Mouse (Mus musculus) heart, embryonic 15.5 days (tissue): ENCODE measurements at regions not wholly inside any gene's neighbourhood (a gene's known extent, or its start where the extent isn't known, plus 50 kb on each side); places are given as distances from the start of the nearest gene placed in this dataset.

Experiments used
- ATAC-seq: fragments of 200-750 bp; cut with Nextera tagmentation; replicated peaks from 2 replicates; pipeline ENCODE4 v1.8.0; 2017; ENCODE audit warnings: low read depth, moderate TSS enrichment; ENCODE audit not compliant: insufficient number of reproducible peaks, insufficient read depth, low FRiP score
- H3K27ac ChIP-seq: fragments of 300-500 bp; sonication (generic); 2 replicates; pipeline ENCODE4 v1.5.1; 2015; ENCODE audit warnings: mild to moderate bottlenecking, inconsistent platforms
- H3K27me3 ChIP-seq: fragments of 300-500 bp; sonication (generic); 2 replicates; pipeline ENCODE4 v1.6.1; 2015; ENCODE audit warnings: inconsistent platforms
- H3K36me3 ChIP-seq: fragments of 300-500 bp; sonication (generic); 2 replicates; pipeline ENCODE4 v1.6.1; 2015; ENCODE audit warnings: mild to moderate bottlenecking, inconsistent platforms
- H3K4me1 ChIP-seq: fragments of 300-500 bp; sonication (generic); replicated peaks from 2 replicates; pipeline ENCODE4 v1.6.1; 2015; ENCODE audit warnings: inconsistent platforms
- H3K4me2 ChIP-seq: fragments of 300-500 bp; sonication (generic); 2 replicates; pipeline ENCODE4 v1.6.1; 2015; ENCODE audit warnings: inconsistent platforms, mild to moderate bottlenecking, moderate library complexity
- H3K4me3 ChIP-seq: fragments of 300-500 bp; sonication (generic); 2 replicates; pipeline ENCODE4 v1.5.1; 2015; ENCODE audit warnings: mild to moderate bottlenecking, inconsistent platforms
- H3K9ac ChIP-seq: fragments of 300-500 bp; sonication (generic); 2 replicates; pipeline ENCODE4 v1.6.1; 2015; ENCODE audit warnings: mild to moderate bottlenecking, inconsistent platforms
- H3K9me3 ChIP-seq: fragments of 300-500 bp; sonication (generic); replicated peaks from 2 replicates; pipeline ENCODE4 v1.6.1; 2016; ENCODE audit warnings: inconsistent platforms
- WGBS: fragments of 180-500 bp; shearing (Covaris S2); methylation state at CpG from one replicate; pipeline ENCODE4 v1.1.7; 2015; ENCODE audit warnings: mixed read lengths; 5-methylcytosine and 5-hydroxymethylcytosine counted together

GRCm38 (mm10) chr15:86917891-86918290 is 626.2 kb upstream of the Fam19a5 start:
- Histone ChIP-seq H3K9ac (no peak overlapping the region), H3K9me3 (no peaks in the 10 kb centered on the region), H3K4me3 (no peak overlapping the region), H3K4me2 (no peak overlapping the region), H3K4me1 (no peaks in the 10 kb centered on the region), H3K27ac (no peak overlapping the region), H3K27me3 (no peaks in the 10 kb centered on the region), H3K36me3 (no peaks in the 10 kb centered on the region)
- WGBS: 83% methylated on average over 8 of the region's 8 CpGs
- ATAC-seq: no peak

DNA sequence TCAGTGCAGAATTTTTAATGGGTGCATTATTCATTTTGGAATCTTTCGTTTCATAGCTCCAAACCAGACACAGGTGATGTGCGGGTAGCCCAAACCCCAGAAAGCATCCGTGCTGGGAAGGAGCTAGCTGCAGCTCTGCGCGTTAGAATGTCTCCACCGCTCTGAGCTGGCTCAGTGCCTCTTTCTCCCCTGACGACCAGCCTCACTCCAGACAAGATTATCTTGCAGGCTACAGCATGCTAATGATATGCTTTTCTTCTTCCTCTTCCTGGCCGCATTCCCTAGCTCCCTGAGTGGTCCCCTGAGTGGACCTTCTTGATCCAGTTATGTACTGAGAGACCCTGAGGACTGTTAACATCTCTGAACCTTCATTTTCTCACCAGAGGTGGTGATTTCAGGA is 624.4 kb upstream of the Fam19a5 start:
- 33% methylated on average over 8 of the region's 8 CpGs for WGBS
- Histone ChIP-seq H3K27ac (no peak overlapping the region), H3K4me1 (no peaks in the 10 kb centered on the region), H3K27me3 (no peaks in the 10 kb centered on the region), H3K9ac (no peak overlapping the region), H3K9me3 (no peaks in the 10 kb centered on the region), H3K36me3 (no peaks in the 10 kb centered on the region), H3K4me3 (no peak overlapping the region), H3K4me2 (no peak overlapping the region)
- no peak for ATAC-seq

- H3K27me3 ChIP-seq: no peaks in the 10 kb centered on the region
- no peaks in the 10 kb centered on the region for H3K9me3 ChIP-seq
- no peak for ATAC-seq
- no peaks in the 10 kb centered on the region for H3K4me1 ChIP-seq
- H3K9ac ChIP-seq: no peak overlapping the region
- no peak overlapping the region for H3K4me3 ChIP-seq
- no peaks in the 10 kb centered on the region for H3K36me3 ChIP-seq
- no peak overlapping the region for H3K27ac ChIP-seq
- no peak overlapping the region for H3K4me2 ChIP-seq
- 31% methylated on average over 7 of the region's 7 CpGs for WGBS
These were observed 623.9 kb upstream of the Fam19a5 start for GRCm38 (mm10) chr15:86920185-86920584.

DNA sequence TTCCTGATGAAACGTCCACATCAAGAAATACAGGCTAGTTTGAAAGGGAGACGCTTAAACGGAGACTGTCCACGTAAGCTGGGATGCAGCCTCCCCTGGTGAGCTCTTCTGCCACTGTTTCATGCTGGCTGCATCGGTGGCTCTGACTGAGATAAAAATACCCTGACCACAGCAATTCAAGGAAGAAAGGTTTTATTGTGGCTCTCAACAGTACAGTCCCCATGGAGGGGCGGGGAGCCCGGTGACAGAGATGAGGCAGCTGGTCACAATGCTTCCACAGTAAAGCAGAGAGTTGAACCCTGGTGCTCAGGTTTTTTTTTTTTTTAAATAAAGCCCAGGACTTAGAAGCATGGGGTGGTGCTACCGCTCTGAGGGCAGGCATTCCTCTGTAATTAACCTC is 622.7 kb upstream of the Fam19a5 start:
- Histone ChIP-seq H3K9me3 (no peaks in the 10 kb centered on the region), H3K4me1 (no peaks in the 10 kb centered on the region), H3K36me3 (no peaks in the 10 kb centered on the region), H3K4me2 (no peak overlapping the region), H3K27me3 (no peaks in the 10 kb centered on the region; the same call in 1 of the 2 replicates), H3K9ac (no peak overlapping the region), H3K4me3 (no peak overlapping the region), H3K27ac (no peak overlapping the region)
- 23% methylated on average over 8 of the region's 8 CpGs for WGBS
- no peak for ATAC-seq

- Histone ChIP-seq H3K4me2 (no peak overlapping the region), H3K4me1 (no peaks in the 10 kb centered on the region), H3K27me3 (no peaks in the 10 kb centered on the region; the same call in 1 of the 2 replicates), H3K4me3 (no peak overlapping the region), H3K27ac (no peak overlapping the region), H3K9ac (no peak overlapping the region), H3K36me3 (no peaks in the 10 kb centered on the region), H3K9me3 (no peaks in the 10 kb centered on the region)
- no peak for ATAC-seq
- WGBS: 21% methylated on average over 17 of the region's 17 CpGs
These were observed 618.9 kb upstream of the Fam19a5 start for GRCm38 (mm10) chr15:86925081-86925749.

DNA sequence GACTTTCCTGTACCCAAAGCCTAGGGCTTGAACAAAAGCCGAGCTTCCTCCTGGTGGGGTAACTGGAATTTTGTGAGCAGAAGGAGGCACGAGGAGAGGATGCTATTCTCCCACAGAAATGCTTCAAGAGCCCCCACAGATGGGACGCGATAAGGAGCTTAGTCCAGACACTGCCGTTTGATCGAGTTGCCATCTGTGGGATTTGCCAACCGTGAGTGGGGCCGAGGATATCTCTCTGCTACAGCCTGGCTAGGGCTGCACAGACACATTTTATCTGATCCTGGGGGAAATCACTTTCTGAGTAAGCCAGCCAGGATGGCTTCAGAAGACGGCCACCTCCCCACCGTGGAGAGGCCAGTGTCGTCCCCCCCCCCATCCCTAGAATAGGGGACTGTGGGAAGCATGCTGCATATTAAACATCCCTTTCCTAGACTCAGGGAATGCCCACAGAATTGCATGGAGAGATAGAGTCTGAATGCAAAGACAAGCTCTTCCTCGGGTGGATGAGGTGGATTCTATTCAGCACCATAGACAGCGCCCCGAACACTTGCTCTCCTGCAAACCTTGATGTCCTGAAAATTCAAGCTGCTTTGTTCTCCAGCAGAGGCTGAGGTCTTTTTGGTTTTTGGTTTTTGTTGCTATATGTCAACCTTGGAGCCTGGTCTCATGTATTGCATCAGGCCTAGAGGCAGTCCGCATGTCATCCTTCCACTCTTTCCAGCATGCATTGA is 611.6 kb upstream of the Fam19a5 start:
- no peaks in the 10 kb centered on the region for H3K9me3 ChIP-seq
- H3K4me3 ChIP-seq: no peak overlapping the region
- H3K9ac ChIP-seq: no peak overlapping the region
- H3K36me3 ChIP-seq: no peaks in the 10 kb centered on the region
- H3K4me1 ChIP-seq: no peaks in the 10 kb centered on the region
- no peak overlapping the region for H3K4me2 ChIP-seq
- WGBS: 49% methylated on average over 15 of the region's 15 CpGs
- ATAC-seq: no peak
- H3K27me3 ChIP-seq: no peaks in the 10 kb centered on the region; the same call in 1 of the 2 replicates
- no peak overlapping the region for H3K27ac ChIP-seq

GRCm38 (mm10) chr15:86937364-86937763 is 606.7 kb upstream of the Fam19a5 start:
- ATAC-seq: no peak
- H3K9ac ChIP-seq: no peak overlapping the region
- H3K4me2 ChIP-seq: no peak overlapping the region
- no peak overlapping the region for H3K27ac ChIP-seq
- no peaks in the 10 kb centered on the region for H3K27me3 ChIP-seq
- no peak overlapping the region for H3K4me3 ChIP-seq
- H3K36me3 ChIP-seq: no peaks in the 10 kb centered on the region
- no peaks in the 10 kb centered on the region for H3K4me1 ChIP-seq
- WGBS: 71% methylated on average over 3 of the region's 3 CpGs
- no peaks in the 10 kb centered on the region for H3K9me3 ChIP-seq

- WGBS: 81% methylated on average over 7 of the region's 7 CpGs
- Histone ChIP-seq H3K27ac (no peak overlapping the region), H3K36me3 (no peaks in the 10 kb centered on the region), H3K4me2 (no peak overlapping the region), H3K4me3 (no peak overlapping the region), H3K4me1 (no peaks in the 10 kb centered on the region), H3K9me3 (no peaks in the 10 kb centered on the region), H3K27me3 (no peaks in the 10 kb centered on the region), H3K9ac (no peak overlapping the region)
- no peak for ATAC-seq
These were observed 599.6 kb upstream of the Fam19a5 start for GRCm38 (mm10) chr15:86944529-86944928.

- ATAC-seq: no peak
- H3K4me2 ChIP-seq: no peak overlapping the region
- WGBS: 51% methylated on average over 5 of the region's 5 CpGs
These were observed 591.5 kb upstream of the Fam19a5 start for GRCm38 (mm10) chr15:86952593-86952992.

GRCm38 (mm10) chr15:86957872-86958271 is 586.2 kb upstream of the Fam19a5 start:
- Histone ChIP-seq H3K36me3 (no peaks in the 10 kb centered on the region), H3K27ac (no peak overlapping the region), H3K9ac (no peak overlapping the region), H3K4me1 (no peaks in the 10 kb centered on the region), H3K4me3 (no peak overlapping the region), H3K9me3 (no peaks in the 10 kb centered on the region), H3K4me2 (no peak overlapping the region), H3K27me3 (no peaks in the 10 kb centered on the region)
- no peak for ATAC-seq
- WGBS: 83% methylated on average over 8 of the region's 8 CpGs

More at GRCm38 (mm10) chr15:86952593-86952992, 591.5 kb upstream of the Fam19a5 start:
- Histone ChIP-seq H3K9me3 (no peaks in the 10 kb centered on the region), H3K36me3 (no peaks in the 10 kb centered on the region), H3K4me1 (no peaks in the 10 kb centered on the region), H3K27ac (no peak overlapping the region), H3K27me3 (no peaks in the 10 kb centered on the region), H3K9ac (no peak overlapping the region), H3K4me3 (no peak overlapping the region)

DNA sequence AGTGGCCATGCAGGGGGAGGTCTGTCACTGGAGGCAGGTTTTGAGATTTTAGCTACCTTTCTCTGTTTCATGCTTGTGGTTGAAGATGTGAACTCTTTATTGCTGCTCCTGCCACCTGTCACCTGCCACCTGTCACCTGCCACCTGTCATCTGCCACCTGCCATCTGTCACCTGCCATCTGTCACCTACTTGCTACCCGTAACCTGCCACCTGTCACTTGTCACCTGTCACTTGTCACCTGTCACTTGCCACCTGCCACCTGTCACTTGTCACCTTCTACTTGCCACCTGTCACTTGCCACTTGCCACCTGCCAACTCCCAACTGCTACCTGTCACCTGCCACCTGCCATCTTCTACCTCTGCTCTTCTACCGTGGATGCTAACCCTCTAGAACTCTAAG is 581.2 kb upstream of the Fam19a5 start:
- Histone ChIP-seq H3K4me2 (no peak overlapping the region), H3K27ac (no peak overlapping the region), H3K36me3 (no peaks in the 10 kb centered on the region), H3K4me1 (no peaks in the 10 kb centered on the region), H3K9me3 (no peaks in the 10 kb centered on the region), H3K9ac (no peak overlapping the region), H3K27me3 (no peaks in the 10 kb centered on the region), H3K4me3 (no peak overlapping the region)
- no peak for ATAC-seq
- WGBS: 53% methylated on average over 2 of the region's 2 CpGs

DNA sequence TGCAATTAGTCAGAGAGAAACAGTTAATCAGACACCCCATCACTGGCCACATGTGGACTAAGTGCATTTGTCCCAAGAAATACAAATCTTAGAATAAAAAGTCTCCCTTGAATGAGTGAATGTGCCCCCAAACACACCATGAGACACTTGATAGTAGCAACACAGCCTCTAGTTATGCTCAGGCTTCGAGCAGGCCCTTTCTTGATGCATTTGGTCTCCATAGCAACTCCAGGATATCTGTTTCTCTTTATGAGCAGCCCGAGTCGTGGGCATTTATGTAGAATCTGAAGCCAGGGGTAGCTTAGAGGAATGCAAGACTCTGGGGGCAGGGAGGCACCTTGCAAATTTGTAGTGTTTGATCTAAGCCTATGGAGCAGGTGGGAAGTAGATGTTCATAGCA is 580.6 kb upstream of the Fam19a5 start:
- no peak overlapping the region for H3K4me2 ChIP-seq
- H3K4me1 ChIP-seq: no peaks in the 10 kb centered on the region
- ATAC-seq: no peak
- WGBS: 58% methylated on average over 3 of the region's 3 CpGs
- no peaks in the 10 kb centered on the region for H3K36me3 ChIP-seq
- no peak overlapping the region for H3K9ac ChIP-seq
- no peaks in the 10 kb centered on the region for H3K9me3 ChIP-seq
- H3K4me3 ChIP-seq: no peak overlapping the region
- no peak overlapping the region for H3K27ac ChIP-seq
- no peaks in the 10 kb centered on the region for H3K27me3 ChIP-seq
